ENCODE assay signal across 7 mouse cellular contexts in genomic region chr2:125135903-125136811, GRCm38 (mm10). TPM values are rescaled to one million over a fixed set of nuclear protein-coding genes. Genes with fewer than 3 reads are reported as not detected.
DNase-seq lines count a peak whose midpoint lies in the region; ATAC-seq and TF ChIP-seq lines count a peak whose summit lies in the region.

TSS of gene Ctxn2 (plus strand) at chr2:125136692.

- H3K36me3 ChIP-seq in embryonic facial prominence, embryonic 12.5 days = no peaks in the 10 kb centered on the region
- no peaks in the 10 kb centered on the region for H3K36me3 ChIP-seq in heart, embryonic 12.5 days
- no peaks in the 10 kb centered on the region for H3K36me3 ChIP-seq in kidney, embryonic 14.5 days (ENCODE audit: control insufficient read depth, insufficient read depth, low read length)
- no peaks in the 10 kb centered on the region for H3K36me3 ChIP-seq in limb, embryonic 14.5 days (ENCODE audit: control insufficient read depth, insufficient read depth, low read length)
- H3K36me3 ChIP-seq in midbrain, embryonic 16.5 days (ENCODE audit: control insufficient read depth, insufficient read depth, low read length) = no peaks in the 10 kb centered on the region

- no peaks in the 10 kb centered on the region for H3K9me3 ChIP-seq in embryonic facial prominence, embryonic 12.5 days
- no peaks in the 10 kb centered on the region for H3K9me3 ChIP-seq in heart, embryonic 12.5 days (replicated peaks)
- H3K9me3 ChIP-seq in kidney, embryonic 14.5 days (ENCODE audit: control insufficient read depth, low read length) = no peaks in the 10 kb centered on the region
- H3K9me3 ChIP-seq in limb, embryonic 14.5 days (ENCODE audit: control insufficient read depth, low read length) = no peaks in the 10 kb centered on the region
- H3K9me3 ChIP-seq in midbrain, embryonic 16.5 days (replicated peaks; ENCODE audit: control insufficient read depth, low read length, poor library complexity, severe bottlenecking) = no peaks in the 10 kb centered on the region

- WGBS in embryonic facial prominence, embryonic 12.5 days = 1% methylated on average over 39 of the region's 39 CpGs
- WGBS in heart, embryonic 12.5 days = 2% methylated on average over 39 of the region's 39 CpGs
- 2% methylated on average over 39 of the region's 39 CpGs for WGBS in kidney, embryonic 14.5 days
- WGBS in limb, embryonic 14.5 days = 1% methylated on average over 39 of the region's 39 CpGs
- WGBS in midbrain, embryonic 16.5 days = under 1% methylated on average over 39 of the region's 39 CpGs

- DNase-seq in adrenal gland, postnatal 25 days = peak; percentile 88
- DNase-seq in limb, embryonic 14.5 days (ENCODE audit: low spot score) = peak; percentile 72
- peak; percentile 23 to 59 for DNase-seq in spleen, postnatal 14 days (ENCODE audit: low spot score in 2 of 2)

- peaks cover 8% of the 10 kb centered on the region; the same call in 1 of the 2 replicates for H3K4me1 ChIP-seq in embryonic facial prominence, embryonic 12.5 days
- H3K4me1 ChIP-seq in heart, embryonic 12.5 days (replicated peaks) = peaks cover 7% of the 10 kb centered on the region; the same call in 1 of the 2 replicates
- 0 out of 2 replicates have a peak, but pooled peaks cover 5% of the 10 kb centered on the region for H3K4me1 ChIP-seq in kidney, embryonic 14.5 days (ENCODE audit: control insufficient read depth, insufficient read depth, low read length)
- H3K4me1 ChIP-seq in limb, embryonic 14.5 days (ENCODE audit: control insufficient read depth, insufficient read depth, low read length) = peaks cover 5% of the 10 kb centered on the region
- peaks cover 3% of the 10 kb centered on the region; the same call in 1 of the 2 replicates for H3K4me1 ChIP-seq in midbrain, embryonic 16.5 days (ENCODE audit: control insufficient read depth, insufficient read depth, low read length)

- no peak within 1 kb of the TSS for H3K9ac ChIP-seq in embryonic facial prominence, embryonic 12.5 days
- H3K9ac ChIP-seq in heart, embryonic 12.5 days = 0 out of 2 replicates have a peak within 1 kb of the TSS, but pooled peaks have one; percentile 46
- no peak within 1 kb of the TSS for H3K9ac ChIP-seq in kidney, embryonic 14.5 days (ENCODE audit: low read depth, low read length)
- 0 out of 2 replicates have a peak within 1 kb of the TSS, but pooled peaks have one; percentile 3 for H3K9ac ChIP-seq in limb, embryonic 14.5 days (ENCODE audit: low read depth, low read length, severe bottlenecking)
- peak within 1 kb of the TSS; percentile 76 for H3K9ac ChIP-seq in midbrain, embryonic 16.5 days (ENCODE audit: low read depth, low read length)

- H3K27me3 ChIP-seq in embryonic facial prominence, embryonic 12.5 days = no peaks in the 10 kb centered on the region
- H3K27me3 ChIP-seq in heart, embryonic 12.5 days (replicated peaks) = no peaks in the 10 kb centered on the region; the same call in 1 of the 2 replicates
- H3K27me3 ChIP-seq in kidney, embryonic 14.5 days (ENCODE audit: control insufficient read depth, insufficient read depth, low read length) = peaks cover 5% of the 10 kb centered on the region; the same call in 1 of the 2 replicates
- H3K27me3 ChIP-seq in limb, embryonic 14.5 days (ENCODE audit: control insufficient read depth, insufficient read depth, low read length) = peaks cover 6% of the 10 kb centered on the region; the same call in 1 of the 2 replicates
- H3K27me3 ChIP-seq in midbrain, embryonic 16.5 days (ENCODE audit: control insufficient read depth, insufficient read depth, low read depth, low read length) = no peaks in the 10 kb centered on the region

- no peak for ATAC-seq in embryonic facial prominence, embryonic 12.5 days (ENCODE audit: insufficient number of reproducible peaks, insufficient read depth, low FRiP score, low TSS enrichment)
- ATAC-seq in heart, embryonic 12.5 days (ENCODE audit: insufficient number of reproducible peaks, low FRiP score) = no peak
- peak; percentile 85 for ATAC-seq in kidney, embryonic 14.5 days (ENCODE audit: low FRiP score, low TSS enrichment)
- no peak for ATAC-seq in limb, embryonic 14.5 days (ENCODE audit: low FRiP score, low read depth)
- peak; percentile 92 for ATAC-seq in midbrain, embryonic 16.5 days

- no peak within 1 kb of the TSS for H3K27ac ChIP-seq in embryonic facial prominence, embryonic 12.5 days
- no peak within 1 kb of the TSS for H3K27ac ChIP-seq in heart, embryonic 12.5 days (ENCODE audit: poor library complexity, severe bottlenecking)
- H3K27ac ChIP-seq in kidney, embryonic 14.5 days (ENCODE audit: low read depth, low read length) = no peak within 1 kb of the TSS
- H3K27ac ChIP-seq in limb, embryonic 14.5 days (replicated peaks; ENCODE audit: low read depth, low read length) = no peak within 1 kb of the TSS
- peak within 1 kb of the TSS; percentile 91 for H3K27ac ChIP-seq in midbrain, embryonic 16.5 days (ENCODE audit: low read length)

- H3K4me3 ChIP-seq in embryonic facial prominence, embryonic 12.5 days = peak within 1 kb of the TSS; percentile 34
- H3K4me3 ChIP-seq in heart, embryonic 12.5 days = peak within 1 kb of the TSS; percentile 43
- peak within 1 kb of the TSS; percentile 28 for H3K4me3 ChIP-seq in kidney, embryonic 14.5 days (ENCODE audit: low read length)
- H3K4me3 ChIP-seq in limb, embryonic 14.5 days (replicated peaks; ENCODE audit: low read length) = peak within 1 kb of the TSS; percentile 22
- peak within 1 kb of the TSS; percentile 59 for H3K4me3 ChIP-seq in midbrain, embryonic 16.5 days (ENCODE audit: low read depth, low read length)

- H3K4me2 ChIP-seq in embryonic facial prominence, embryonic 12.5 days (replicated peaks) = peak within 1 kb of the TSS; percentile 79
- peak within 1 kb of the TSS; percentile 86 for H3K4me2 ChIP-seq in heart, embryonic 12.5 days
- peak within 1 kb of the TSS; percentile 66 for H3K4me2 ChIP-seq in kidney, embryonic 14.5 days (replicated peaks; ENCODE audit: low read depth, low read length)
- peak within 1 kb of the TSS; percentile 65 for H3K4me2 ChIP-seq in limb, embryonic 14.5 days (replicated peaks; ENCODE audit: low read depth, low read length, severe bottlenecking)
- H3K4me2 ChIP-seq in midbrain, embryonic 16.5 days (ENCODE audit: low read length) = peak within 1 kb of the TSS; percentile 71

- TF ChIP-seq POLR2A in limb, embryonic 14.5 days (IDR thresholded peaks at IDR 0.05; ENCODE audit: borderline replicate concordance, extremely low read depth, insufficient read depth, insufficient read length) = no peak

RNA-seq across cellular contexts. Expression of gene Ctxn2, which starts in this region (rescaled TPM):
- not detected in 2 replicates for total RNA-seq in adrenal gland, postnatal 25 days (2021)
- polyA plus RNA-seq in embryonic facial prominence, embryonic 12.5 days (2016; fragmentation: Nextera tagmentation; extraction: Ambion mirVana) = not detected in 2 replicates
- not detected in 2 replicates for polyA plus RNA-seq in heart, embryonic 12.5 days (2016; fragmentation: Nextera tagmentation; extraction: Ambion mirVana)
- polyA plus RNA-seq in kidney, embryonic 14.5 days (2014; fragmentation: Nextera tagmentation; extraction: Ambion mirVana) = not detected in 2 replicates
- not detected in 2 replicates for polyA plus RNA-seq in limb, embryonic 14.5 days (2012; rRNA removed)
- not detected in 2 replicates for polyA plus RNA-seq in limb, embryonic 14.5 days (2014; fragmentation: Nextera tagmentation; extraction: Ambion mirVana)
- polyA plus RNA-seq in midbrain, embryonic 16.5 days (2015; fragmentation: Nextera tagmentation; extraction: Ambion mirVana) = 21.1 and 28.8 TPM in 2 replicates

Comparison
In these comparisons a context has a peak if more than half of its experiments do, and no peak if none do; other contexts are left out.
1. RNA of gene Ctxn2 (polyA plus RNA-seq): 21.1 to 28.8 TPM in midbrain, embryonic 16.5 days; not detected in embryonic facial prominence, embryonic 12.5 days, not detected in limb, embryonic 14.5 days, not detected in heart, embryonic 12.5 days and not detected in kidney, embryonic 14.5 days; every median in the first group is over 10 times any median in the second.
2. Peak in DNase-seq in adrenal gland, postnatal 25 days; RNA of the gene not detected or under 1 TPM.
3. Peak in ATAC-seq, H3K4me3 ChIP-seq and H3K4me2 ChIP-seq in kidney, embryonic 14.5 days; RNA of the gene not detected or under 1 TPM.
4. Peak in DNase-seq, H3K4me3 ChIP-seq, H3K9ac ChIP-seq and H3K4me2 ChIP-seq in limb, embryonic 14.5 days; RNA of the gene not detected or under 1 TPM.
5. H3K9ac ChIP-seq: peak in heart, embryonic 12.5 days (single experiment) and midbrain, embryonic 16.5 days (single experiment); none in embryonic facial prominence, embryonic 12.5 days (single experiment) and kidney, embryonic 14.5 days (single experiment).
6. Peak in every context shown above with its lines, with median percentiles within 50 percentile points of each other: DNase-seq, H3K4me2 ChIP-seq and H3K4me3 ChIP-seq.